Mouse (Mus musculus): ENCODE results near the gene Plb1. TPM values are rescaled to one million over a fixed set of nuclear protein-coding genes. Genes with fewer than 3 reads are reported as not detected.

The Plb1 gene
- polyA plus RNA-seq, 1 experiment, result not detected

DNA sequence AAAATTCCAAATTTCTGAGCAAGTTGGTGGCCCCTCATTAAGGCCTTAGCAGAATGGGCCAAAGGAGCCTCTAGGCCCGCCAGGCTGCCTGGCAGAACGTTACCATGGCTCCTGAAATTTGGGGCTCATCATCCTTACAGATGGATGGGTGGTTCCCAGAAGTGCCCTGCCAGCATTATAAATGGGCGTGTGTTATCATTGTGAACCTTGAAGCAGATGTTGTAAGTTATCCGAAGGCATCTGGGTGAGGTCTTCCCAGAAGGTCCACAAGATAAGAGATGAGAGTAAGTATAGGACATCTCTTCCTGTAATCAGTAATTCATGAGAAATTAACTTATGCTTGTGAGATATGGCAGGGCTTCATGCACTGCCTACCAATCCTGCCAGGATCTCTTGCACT lies 30.0 kb downstream of the Plb1 start:
- H3K4me3 ChIP-seq (replicated peaks; ENCODE audit: control insufficient read depth, low read depth, low read length), result no peak overlapping the region
- TF ChIP-seq CTCF (IDR thresholded peaks at IDR 0.05; ENCODE audit: control insufficient read depth, insufficient read depth, low read length) (no peak), POLR2A (IDR thresholded peaks at IDR 0.05; ENCODE audit: borderline replicate concordance, control insufficient read depth, low read depth, low read length) (no peak)
- no peaks in the 10 kb centered on the region for H3K4me1 ChIP-seq (ENCODE audit: control insufficient read depth, insufficient read depth, low read length)
- H3K27ac ChIP-seq (ENCODE audit: control insufficient read depth, insufficient read depth, low read depth, low read length, poor library complexity), result no peak overlapping the region
- WGBS, result 62% methylated on average over 4 of the region's 4 CpGs

GRCm38 (mm10) chr5:32272502-32272901 lies 40.0 kb downstream of the Plb1 start:
- WGBS, result 60% methylated on average over 7 of the region's 7 CpGs
- Histone ChIP-seq H3K4me1 (ENCODE audit: control insufficient read depth, insufficient read depth, low read length) (no peaks in the 10 kb centered on the region), H3K4me3 (replicated peaks; ENCODE audit: control insufficient read depth, low read depth, low read length) (no peak overlapping the region), H3K27ac (ENCODE audit: control insufficient read depth, insufficient read depth, low read depth, low read length, poor library complexity) (no peak overlapping the region)
- TF ChIP-seq CTCF (IDR thresholded peaks at IDR 0.05; ENCODE audit: control insufficient read depth, insufficient read depth, low read length) (no peak), POLR2A (IDR thresholded peaks at IDR 0.05; ENCODE audit: borderline replicate concordance, control insufficient read depth, low read depth, low read length) (no peak)

GRCm38 (mm10) chr5:32278000-32278694 lies 45.6 kb downstream of the Plb1 start:
- no peak for TF ChIP-seq CTCF (IDR thresholded peaks at IDR 0.05; ENCODE audit: control insufficient read depth, insufficient read depth, low read length)
- TF ChIP-seq POLR2A (IDR thresholded peaks at IDR 0.05; ENCODE audit: borderline replicate concordance, control insufficient read depth, low read depth, low read length), result no peak

DNA sequence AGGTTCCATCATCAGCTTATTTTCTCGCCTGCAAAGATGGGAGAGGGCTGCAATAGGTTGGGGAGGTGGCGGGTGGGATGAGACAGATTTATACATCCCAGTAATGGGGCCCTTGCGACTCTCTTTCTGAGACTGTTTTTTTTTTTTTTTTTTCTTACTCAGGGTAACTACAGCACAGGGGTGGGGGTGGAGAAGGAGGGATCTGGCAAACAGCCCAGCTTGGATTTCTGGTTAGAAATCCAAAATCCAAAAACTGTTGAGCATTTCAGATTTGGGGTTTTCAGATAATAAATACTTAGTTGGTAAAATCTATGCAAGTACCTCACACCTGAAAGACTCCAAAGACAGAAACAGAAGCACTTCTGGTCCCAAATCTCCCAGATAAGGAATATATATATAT lies 47.6 kb downstream of the Plb1 start:
- 72% methylated on average over 3 of the region's 3 CpGs for WGBS
- H3K27ac ChIP-seq (ENCODE audit: control insufficient read depth, insufficient read depth, low read depth, low read length, poor library complexity), result no peak overlapping the region
- H3K4me1 ChIP-seq (ENCODE audit: control insufficient read depth, insufficient read depth, low read length), result no peaks in the 10 kb centered on the region
- no peak for TF ChIP-seq POLR2A (IDR thresholded peaks at IDR 0.05; ENCODE audit: borderline replicate concordance, control insufficient read depth, low read depth, low read length)
- TF ChIP-seq CTCF (IDR thresholded peaks at IDR 0.05; ENCODE audit: control insufficient read depth, insufficient read depth, low read length), result no peak
- no peak overlapping the region for H3K4me3 ChIP-seq (replicated peaks; ENCODE audit: control insufficient read depth, low read depth, low read length)

More at GRCm38 (mm10) chr5:32278000-32278694, 45.6 kb downstream of the Plb1 start:
- Histone ChIP-seq H3K4me1 (ENCODE audit: control insufficient read depth, insufficient read depth, low read length) (no peaks in the 10 kb centered on the region), H3K27ac (ENCODE audit: control insufficient read depth, insufficient read depth, low read depth, low read length, poor library complexity) (no peak overlapping the region), H3K4me3 (replicated peaks; ENCODE audit: control insufficient read depth, low read depth, low read length) (no peak overlapping the region)
- 78% methylated on average over 5 of the region's 5 CpGs for WGBS

DNA sequence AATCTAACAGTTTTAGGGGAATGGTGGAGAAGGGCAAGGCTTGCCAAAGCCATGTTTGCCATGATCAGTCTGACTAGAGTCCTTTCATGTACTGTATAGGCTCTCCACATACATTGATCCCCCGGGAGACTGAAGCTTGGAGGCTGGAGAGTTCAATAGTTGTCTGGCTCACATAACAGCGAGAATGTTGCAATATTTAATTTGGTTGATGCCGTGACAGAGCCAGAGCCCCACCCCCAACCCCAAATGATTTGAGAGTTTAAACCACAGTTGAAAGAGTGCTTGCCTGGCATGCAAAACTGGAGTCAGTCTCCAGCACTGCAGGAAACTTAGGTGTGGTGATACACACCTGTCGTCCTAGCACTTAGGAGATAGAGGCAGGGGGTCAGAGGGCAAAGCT lies 49.8 kb downstream of the Plb1 start:
- Histone ChIP-seq H3K27ac (ENCODE audit: control insufficient read depth, insufficient read depth, low read depth, low read length, poor library complexity) (no peak overlapping the region), H3K4me1 (ENCODE audit: control insufficient read depth, insufficient read depth, low read length) (no peaks in the 10 kb centered on the region), H3K4me3 (replicated peaks; ENCODE audit: control insufficient read depth, low read depth, low read length) (no peak overlapping the region)
- 59% methylated on average over 4 of the region's 4 CpGs for WGBS
- TF ChIP-seq CTCF (IDR thresholded peaks at IDR 0.05; ENCODE audit: control insufficient read depth, insufficient read depth, low read length) (no peak), POLR2A (IDR thresholded peaks at IDR 0.05; ENCODE audit: borderline replicate concordance, control insufficient read depth, low read depth, low read length) (no peak)

DNA sequence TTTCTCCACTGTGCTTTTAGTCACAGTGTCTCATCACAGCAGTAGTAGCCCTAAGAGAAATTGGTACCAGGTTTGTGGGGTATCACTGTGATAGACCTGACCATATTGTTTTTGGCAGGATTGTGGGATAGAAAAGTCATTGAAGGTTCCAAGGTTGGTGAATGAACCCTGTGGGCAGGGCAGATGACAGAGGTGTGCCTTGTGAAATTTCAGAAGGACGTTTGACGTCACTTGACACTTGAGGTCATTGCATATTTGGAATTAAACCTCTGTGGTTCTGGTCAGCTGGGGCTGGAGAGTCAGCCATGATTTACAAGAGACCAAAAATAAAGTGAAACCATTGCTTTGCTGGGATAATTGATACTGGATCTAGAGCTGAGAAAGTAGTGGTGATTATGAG lies 50.9 kb downstream of the Plb1 start:
- no peaks in the 10 kb centered on the region for H3K4me1 ChIP-seq (ENCODE audit: control insufficient read depth, insufficient read depth, low read length)
- H3K27ac ChIP-seq (ENCODE audit: control insufficient read depth, insufficient read depth, low read depth, low read length, poor library complexity), result no peak overlapping the region
- TF ChIP-seq CTCF (IDR thresholded peaks at IDR 0.05; ENCODE audit: control insufficient read depth, insufficient read depth, low read length) (no peak), POLR2A (IDR thresholded peaks at IDR 0.05; ENCODE audit: borderline replicate concordance, control insufficient read depth, low read depth, low read length) (no peak)
- 78% methylated on average over 2 of the region's 2 CpGs for WGBS
- no peak overlapping the region for H3K4me3 ChIP-seq (replicated peaks; ENCODE audit: control insufficient read depth, low read depth, low read length)

- H3K4me1 ChIP-seq (ENCODE audit: control insufficient read depth, insufficient read depth, low read length), result no peaks in the 10 kb centered on the region
- WGBS, result 41% methylated on average over 4 of the region's 4 CpGs
- no peak for TF ChIP-seq POLR2A (IDR thresholded peaks at IDR 0.05; ENCODE audit: borderline replicate concordance, control insufficient read depth, low read depth, low read length)
- no peak for TF ChIP-seq CTCF (IDR thresholded peaks at IDR 0.05; ENCODE audit: control insufficient read depth, insufficient read depth, low read length)
- no peak overlapping the region for H3K4me3 ChIP-seq (replicated peaks; ENCODE audit: control insufficient read depth, low read depth, low read length)
- H3K27ac ChIP-seq (ENCODE audit: control insufficient read depth, insufficient read depth, low read depth, low read length, poor library complexity), result no peak overlapping the region
Observed at GRCm38 (mm10) chr5:32286315-32286714, 53.8 kb downstream of the Plb1 start.

GRCm38 (mm10) chr5:32288021-32288420 lies 55.5 kb downstream of the Plb1 start:
- no peaks in the 10 kb centered on the region for H3K4me1 ChIP-seq (ENCODE audit: control insufficient read depth, insufficient read depth, low read length)
- TF ChIP-seq POLR2A (IDR thresholded peaks at IDR 0.05; ENCODE audit: borderline replicate concordance, control insufficient read depth, low read depth, low read length) (no peak), CTCF (IDR thresholded peaks at IDR 0.05; ENCODE audit: control insufficient read depth, insufficient read depth, low read length) (no peak)
- no peak overlapping the region for H3K4me3 ChIP-seq (replicated peaks; ENCODE audit: control insufficient read depth, low read depth, low read length)
- no peak overlapping the region for H3K27ac ChIP-seq (ENCODE audit: control insufficient read depth, insufficient read depth, low read depth, low read length, poor library complexity)

DNA sequence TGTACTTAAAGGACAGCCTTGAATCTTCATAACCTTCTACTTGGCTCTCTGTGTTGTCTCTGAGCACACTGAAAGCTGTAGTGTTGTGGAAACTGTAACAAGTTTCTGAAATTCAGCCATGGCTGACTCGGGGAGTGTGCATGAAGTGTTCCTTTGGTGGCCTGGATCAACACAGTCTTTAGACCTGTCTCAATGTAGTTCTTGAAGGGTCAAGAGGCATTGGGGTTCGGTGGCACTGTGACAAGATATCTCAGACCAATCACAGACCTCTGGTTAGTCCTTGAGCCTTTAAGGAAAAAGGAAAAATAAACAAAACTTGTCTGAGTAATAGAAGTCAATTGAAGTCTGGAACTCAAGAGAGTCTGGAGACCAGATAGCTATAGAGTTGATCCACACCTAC lies 58.8 kb downstream of the Plb1 start:
- no peak overlapping the region for H3K27ac ChIP-seq (ENCODE audit: control insufficient read depth, insufficient read depth, low read depth, low read length, poor library complexity)
- H3K4me1 ChIP-seq (ENCODE audit: control insufficient read depth, insufficient read depth, low read length), result no peaks in the 10 kb centered on the region
- WGBS, result 67% methylated on average over 2 of the region's 2 CpGs
- H3K4me3 ChIP-seq (replicated peaks; ENCODE audit: control insufficient read depth, low read depth, low read length), result no peak overlapping the region
- no peak for TF ChIP-seq POLR2A (IDR thresholded peaks at IDR 0.05; ENCODE audit: borderline replicate concordance, control insufficient read depth, low read depth, low read length)
- no peak for TF ChIP-seq CTCF (IDR thresholded peaks at IDR 0.05; ENCODE audit: control insufficient read depth, insufficient read depth, low read length)

Measured in bone marrow, adult 2 months (tissue).